Mouse (Mus musculus): ENCODE data around the gene 9430015G10Rik. TPM values are rescaled to one million over a fixed set of nuclear protein-coding genes. Genes with fewer than 3 reads are reported as not detected.

Gene 9430015G10Rik
- polyA plus RNA-seq, 1 experiment from 2014 or later = 48.7 TPM

DNA sequence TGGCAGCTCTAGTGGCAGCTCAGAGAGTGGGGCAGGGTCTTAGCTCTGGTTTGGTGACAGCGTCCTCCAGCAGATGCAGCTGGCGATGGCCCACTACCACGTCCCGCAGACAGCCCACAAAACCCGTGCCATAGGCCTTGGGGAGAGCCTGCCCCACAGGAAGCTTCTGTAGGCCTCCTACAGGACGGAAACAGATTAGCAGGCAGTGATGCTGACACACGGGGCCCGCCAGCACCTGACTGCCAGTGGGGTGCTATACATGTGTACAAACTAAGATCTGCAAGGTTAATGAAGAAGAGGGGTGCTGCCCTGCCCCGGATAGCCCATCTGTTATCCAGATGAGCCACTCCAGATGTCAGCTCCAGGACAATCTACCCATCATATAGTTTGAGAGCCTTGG is 56.7 kb downstream of the 9430015G10Rik start:
- 89% methylated on average over 9 of the region's 9 CpGs for WGBS
- Histone ChIP-seq H3K4me2 (ENCODE audit: low read depth, low read length) (no peak overlapping the region), H3K27me3 (ENCODE audit: control insufficient read depth, insufficient read depth, low read length) (no peaks in the 10 kb centered on the region), H3K36me3 (replicated peaks; ENCODE audit: control insufficient read depth, insufficient read depth, low read depth, low read length) (peaks cover 21% of the 10 kb centered on the region), H3K4me3 (ENCODE audit: low read depth, low read length) (no peak overlapping the region), H3K9me3 (replicated peaks; ENCODE audit: control insufficient read depth, low read length) (no peaks in the 10 kb centered on the region), H3K27ac (replicated peaks; ENCODE audit: low read depth, low read length) (no peak overlapping the region), H3K9ac (replicated peaks; ENCODE audit: low read length) (no peak overlapping the region), H3K4me1 (ENCODE audit: control insufficient read depth, insufficient read depth, low read length) (no peaks in the 10 kb centered on the region)
- no peak for ATAC-seq (replicated peaks; ENCODE audit: insufficient number of reproducible peaks, low FRiP score, low TSS enrichment, low read depth)
- no peak for DNase-seq (ENCODE audit: low spot score)

DNA sequence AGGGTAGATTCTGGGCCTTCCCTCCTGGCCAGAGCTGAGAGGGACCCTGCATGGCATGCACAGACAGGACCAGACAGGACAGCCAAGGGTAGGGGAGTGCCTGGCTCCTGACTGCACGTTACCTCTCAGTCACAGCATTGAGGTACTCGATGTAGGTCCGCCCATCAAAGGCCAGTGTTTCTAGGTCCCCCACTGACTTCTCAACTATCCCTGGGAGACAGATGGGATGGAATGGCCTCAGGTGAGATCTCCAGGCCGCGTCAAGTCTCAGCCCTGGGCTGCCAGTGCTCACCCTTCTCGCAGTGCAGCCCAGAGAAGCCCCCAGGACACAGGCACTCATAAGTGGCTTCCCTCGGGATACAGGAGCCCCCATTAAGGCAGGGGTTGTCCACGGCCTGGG is 58.8 kb downstream of the 9430015G10Rik start:
- Histone ChIP-seq H3K4me3 (ENCODE audit: low read depth, low read length) (no peak overlapping the region), H3K36me3 (replicated peaks; ENCODE audit: control insufficient read depth, insufficient read depth, low read depth, low read length) (peaks cover 31% of the 10 kb centered on the region), H3K4me1 (ENCODE audit: control insufficient read depth, insufficient read depth, low read length) (no peaks in the 10 kb centered on the region), H3K27ac (replicated peaks; ENCODE audit: low read depth, low read length) (no peak overlapping the region), H3K4me2 (ENCODE audit: low read depth, low read length) (no peak overlapping the region), H3K9ac (replicated peaks; ENCODE audit: low read length) (no peak overlapping the region), H3K9me3 (replicated peaks; ENCODE audit: control insufficient read depth, low read length) (no peaks in the 10 kb centered on the region), H3K27me3 (ENCODE audit: control insufficient read depth, insufficient read depth, low read length) (no peaks in the 10 kb centered on the region)
- ATAC-seq (replicated peaks; ENCODE audit: insufficient number of reproducible peaks, low FRiP score, low TSS enrichment, low read depth) (no peak), DNase-seq (ENCODE audit: low spot score) (no peak)
- WGBS = 91% methylated on average over 8 of the region's 8 CpGs

DNA sequence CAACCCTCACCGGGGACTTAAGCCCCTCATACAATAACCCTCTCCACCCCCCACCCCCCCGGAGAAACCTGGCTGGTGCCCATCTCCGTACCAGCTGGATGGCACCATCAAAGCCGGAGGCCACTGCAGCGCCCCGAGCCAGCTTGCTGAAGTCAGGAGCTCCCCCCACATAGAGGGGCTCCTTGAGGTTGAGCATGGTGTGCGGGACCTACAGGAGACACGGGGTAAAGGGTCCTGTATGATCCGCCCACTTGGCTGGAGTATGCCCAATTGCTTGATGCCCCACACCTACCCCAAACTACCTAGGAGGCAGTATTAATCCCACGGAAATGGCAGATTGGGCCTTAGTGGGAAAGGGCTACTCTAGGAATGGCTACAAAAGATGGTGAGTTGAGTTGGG is 59.3 kb downstream of the 9430015G10Rik start:
- WGBS = 93% methylated on average over 10 of the region's 10 CpGs

DNA sequence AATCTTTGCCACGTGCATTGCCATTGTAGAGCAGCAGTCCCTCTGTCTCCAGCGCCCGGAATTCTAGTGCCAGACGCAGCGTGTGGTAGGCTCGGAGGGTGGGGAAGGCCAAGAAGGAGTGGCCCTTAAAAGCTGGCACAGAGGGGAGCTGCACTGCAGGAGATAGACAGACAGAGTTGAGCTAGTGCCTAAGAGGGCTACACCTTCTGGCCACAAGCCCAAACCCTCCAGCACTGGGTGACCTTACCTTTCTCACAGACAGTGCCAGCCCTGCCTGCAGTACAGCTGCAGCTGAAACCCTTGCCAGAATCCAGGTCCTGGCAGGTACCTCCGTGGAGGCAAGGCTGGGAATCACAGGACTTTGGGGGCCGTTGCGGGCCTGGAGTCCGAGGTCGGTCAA is 62.0 kb downstream of the 9430015G10Rik start:
- ATAC-seq (replicated peaks; ENCODE audit: insufficient number of reproducible peaks, low FRiP score, low TSS enrichment, low read depth) (no peak), DNase-seq (ENCODE audit: low spot score) (no peak)
- Histone ChIP-seq H3K36me3 (replicated peaks; ENCODE audit: control insufficient read depth, insufficient read depth, low read depth, low read length) (peaks cover 46% of the 10 kb centered on the region), H3K27me3 (ENCODE audit: control insufficient read depth, insufficient read depth, low read length) (no peaks in the 10 kb centered on the region), H3K4me3 (ENCODE audit: low read depth, low read length) (no peak overlapping the region), H3K4me2 (ENCODE audit: low read depth, low read length) (no peak overlapping the region), H3K27ac (replicated peaks; ENCODE audit: low read depth, low read length) (no peak overlapping the region), H3K9ac (replicated peaks; ENCODE audit: low read length) (no peak overlapping the region), H3K9me3 (replicated peaks; ENCODE audit: control insufficient read depth, low read length) (no peaks in the 10 kb centered on the region), H3K4me1 (ENCODE audit: control insufficient read depth, insufficient read depth, low read length) (no peaks in the 10 kb centered on the region)
- 95% methylated on average over 11 of the region's 11 CpGs for WGBS

More for the DNA sequence above, 59.3 kb downstream of the 9430015G10Rik start:
- Histone ChIP-seq H3K27ac (replicated peaks; ENCODE audit: low read depth, low read length) (no peak overlapping the region), H3K9me3 (replicated peaks; ENCODE audit: control insufficient read depth, low read length) (no peaks in the 10 kb centered on the region), H3K4me1 (ENCODE audit: control insufficient read depth, insufficient read depth, low read length) (no peaks in the 10 kb centered on the region), H3K27me3 (ENCODE audit: control insufficient read depth, insufficient read depth, low read length) (no peaks in the 10 kb centered on the region), H3K4me3 (ENCODE audit: low read depth, low read length) (no peak overlapping the region), H3K36me3 (replicated peaks; ENCODE audit: control insufficient read depth, insufficient read depth, low read depth, low read length) (peaks cover 36% of the 10 kb centered on the region), H3K9ac (replicated peaks; ENCODE audit: low read length) (no peak overlapping the region), H3K4me2 (ENCODE audit: low read depth, low read length) (no peak overlapping the region)
- no peak for DNase-seq (ENCODE audit: low spot score)
- ATAC-seq (replicated peaks; ENCODE audit: insufficient number of reproducible peaks, low FRiP score, low TSS enrichment, low read depth) = no peak

Other genes with a start within 250 kb of the 9430015G10Rik start
- gene Tas1r3, start 246.6 kb upstream of the 9430015G10Rik start, polyA plus RNA-seq (2014; fragmentation: Nextera tagmentation; extraction: Ambion mirVana) = 0.15 and 0.27 TPM in 2 replicates
- 18.3 and 21.1 TPM in 2 replicates for gene Cptp, start 240.5 kb upstream of the 9430015G10Rik start, polyA plus RNA-seq (2014; fragmentation: Nextera tagmentation; extraction: Ambion mirVana)
- 92.8 and 93.0 TPM in 2 replicates for gene Ints11, start 240.4 kb upstream of the 9430015G10Rik start, polyA plus RNA-seq (2014; fragmentation: Nextera tagmentation; extraction: Ambion mirVana)
- 35.6 and 39.3 TPM in 2 replicates for gene Pusl1, start 218.2 kb upstream of the 9430015G10Rik start, polyA plus RNA-seq (2014; fragmentation: Nextera tagmentation; extraction: Ambion mirVana)
- gene Acap3, start 218.2 kb upstream of the 9430015G10Rik start, polyA plus RNA-seq (2014; fragmentation: Nextera tagmentation; extraction: Ambion mirVana) = 18.6 and 21.2 TPM in 2 replicates
- gene Ube2j2, start 166.2 kb upstream of the 9430015G10Rik start, polyA plus RNA-seq (2014; fragmentation: Nextera tagmentation; extraction: Ambion mirVana) = 158 and 161 TPM in 2 replicates
- gene C1qtnf12, start 147.7 kb upstream of the 9430015G10Rik start, polyA plus RNA-seq (2014; fragmentation: Nextera tagmentation; extraction: Ambion mirVana) = 21.2 and 26.8 TPM in 2 replicates
- gene B3galt6, start 117.3 kb upstream of the 9430015G10Rik start, polyA plus RNA-seq (2014; fragmentation: Nextera tagmentation; extraction: Ambion mirVana) = 17.8 and 18.9 TPM in 2 replicates
- 137 and 150 TPM in 2 replicates for gene Sdf4, start 117.1 kb upstream of the 9430015G10Rik start, polyA plus RNA-seq (2014; fragmentation: Nextera tagmentation; extraction: Ambion mirVana)
- gene Tnfrsf4, start 96.1 kb upstream of the 9430015G10Rik start, polyA plus RNA-seq (2014; fragmentation: Nextera tagmentation; extraction: Ambion mirVana) = 0.21 and 0.34 TPM in 2 replicates
- gene Tnfrsf18, start 83.8 kb upstream of the 9430015G10Rik start, polyA plus RNA-seq (2014; fragmentation: Nextera tagmentation; extraction: Ambion mirVana) = 0.38 and 0.55 TPM in 2 replicates
- 0.38 and 0.78 TPM in 2 replicates for gene Ttll10, start 50.6 kb upstream of the 9430015G10Rik start, polyA plus RNA-seq (2014; fragmentation: Nextera tagmentation; extraction: Ambion mirVana)
- 0.38 and 0.43 TPM in 2 replicates for gene Rnf223, start 20.5 kb downstream of the 9430015G10Rik start, polyA plus RNA-seq (2014; fragmentation: Nextera tagmentation; extraction: Ambion mirVana)
- gene Agrn, start 87.5 kb downstream of the 9430015G10Rik start, polyA plus RNA-seq (2014; fragmentation: Nextera tagmentation; extraction: Ambion mirVana) = 39.4 and 47.6 TPM in 2 replicates
- gene Isg15, start 90.8 kb downstream of the 9430015G10Rik start, polyA plus RNA-seq (2014; fragmentation: Nextera tagmentation; extraction: Ambion mirVana) = 0.29 and 0.49 TPM in 2 replicates
- gene AW011738, start 93.3 kb downstream of the 9430015G10Rik start, polyA plus RNA-seq (2014; fragmentation: Nextera tagmentation; extraction: Ambion mirVana) = 0.55 and 0.56 TPM in 2 replicates
- gene Perm1, start 105.9 kb downstream of the 9430015G10Rik start, polyA plus RNA-seq (2014; fragmentation: Nextera tagmentation; extraction: Ambion mirVana) = 0.36 and 0.60 TPM in 2 replicates
- gene Plekhn1, start 124.9 kb downstream of the 9430015G10Rik start, polyA plus RNA-seq (2014; fragmentation: Nextera tagmentation; extraction: Ambion mirVana) = 15.3 and 15.7 TPM in 2 replicates
- 76.9 and 80.6 TPM in 2 replicates for gene Noc2l, start 126.0 kb downstream of the 9430015G10Rik start, polyA plus RNA-seq (2014; fragmentation: Nextera tagmentation; extraction: Ambion mirVana)
- 0.70 and 1.4 TPM in 2 replicates for gene Samd11, start 145.7 kb downstream of the 9430015G10Rik start, polyA plus RNA-seq (2014; fragmentation: Nextera tagmentation; extraction: Ambion mirVana)
- not detected in 2 replicates for gene Vmn2r-ps159, start 221.1 kb downstream of the 9430015G10Rik start, polyA plus RNA-seq (2014; fragmentation: Nextera tagmentation; extraction: Ambion mirVana)